Mouse (Mus musculus) testis, adult 2 months (tissue): ENCODE measurements around the gene Bfsp2.

Experiments used
- CTCF ChIP-seq: fragments of 200-500 bp; IDR thresholded peaks from 2 replicates; pipeline ENCODE4 v1.5.1; 2012; ENCODE audit warnings: low read depth, mild to moderate bottlenecking, inconsistent platforms, low read length, moderate library complexity; ENCODE audit not compliant: control insufficient read depth, insufficient read depth, insufficient replicate concordance
- POLR2A ChIP-seq: fragments of 200-500 bp; IDR thresholded peaks from 2 replicates; pipeline ENCODE4 v1.6.1; 2012; ENCODE audit warnings: low read depth, mild to moderate bottlenecking, inconsistent platforms, low read length, moderate library complexity; ENCODE audit not compliant: control insufficient read depth

- TF ChIP-seq POLR2A (no peak), CTCF (no peak)
These were observed 14.5 kb downstream of the Bfsp2 start for GRCm38 (mm10) chr9:103465711-103466220.
